Mouse (Mus musculus): ENCODE measurements around the gene Slc12a9.

GRCm38 (mm10) chr5:137340222-137340621 lies 6.8 kb upstream of the Slc12a9 start:
- TF ChIP-seq CTCF (IDR thresholded peaks at IDR 0.05; ENCODE audit: borderline replicate concordance, extremely low read depth, insufficient read depth, insufficient read length) (no peak), POLR2A (IDR thresholded peaks at IDR 0.05; ENCODE audit: borderline replicate concordance, extremely low read depth, insufficient read depth, insufficient read length, poor library complexity, severe bottlenecking) (no peak)
